Mouse (Mus musculus): ENCODE measurements around the gene Hnrnpa2b1.
"Not testable (repeated sequence)": the region's sequence is repeated elsewhere in the genome, so short reads cannot be mapped to it uniquely, and the experiment has no call there.

Hnrnpa2b1 gene

GRCm38 (mm10) chr6:51469715-51470310, at the start of gene Hnrnpa2b1:
TSS of gene Hnrnpa2b1 (minus strand) at chr6:51469894.
- DNase-seq (ENCODE audit: low spot score in 2 of 2) = peak; percentile 97 to 99

- DNase-seq (ENCODE audit: low spot score in 2 of 2) = no peak
Measured at GRCm38 (mm10) chr6:51514860-51515259, 45.2 kb upstream of the Hnrnpa2b1 start.

GRCm38 (mm10) chr6:51513745-51514144, 44.1 kb upstream of the Hnrnpa2b1 start:
- no peak for DNase-seq (ENCODE audit: low spot score in 2 of 2)

- peak in 1 of 2 experiments; percentile 42 for DNase-seq (ENCODE audit: low spot score in 2 of 2)
Measured at GRCm38 (mm10) chr6:51510946-51511345, 41.3 kb upstream of the Hnrnpa2b1 start.

- peak; percentile 24 to 54 for DNase-seq (ENCODE audit: low spot score in 2 of 2)
Measured at GRCm38 (mm10) chr6:51510094-51510493, 40.4 kb upstream of the Hnrnpa2b1 start.

- peak; percentile 51 to 75 for DNase-seq (ENCODE audit: low spot score in 2 of 2)
Measured at GRCm38 (mm10) chr6:51508750-51509648, 39.3 kb upstream of the Hnrnpa2b1 start.

- no peak for DNase-seq (ENCODE audit: low spot score in 2 of 2)
Measured at GRCm38 (mm10) chr6:51507556-51507955, 37.9 kb upstream of the Hnrnpa2b1 start.

GRCm38 (mm10) chr6:51505671-51506070, 36.0 kb upstream of the Hnrnpa2b1 start:
- no peak for DNase-seq (ENCODE audit: low spot score in 2 of 2)

GRCm38 (mm10) chr6:51497321-51498111, 27.8 kb upstream of the Hnrnpa2b1 start:
- DNase-seq (ENCODE audit: low spot score in 2 of 2) = no peak

GRCm38 (mm10) chr6:51489787-51490186, 20.1 kb upstream of the Hnrnpa2b1 start:
- peak; percentile 66 to 80 for DNase-seq (ENCODE audit: low spot score in 2 of 2)

GRCm38 (mm10) chr6:51486731-51487130, 17.0 kb upstream of the Hnrnpa2b1 start:
- no peak for DNase-seq (ENCODE audit: low spot score in 2 of 2)

- no peak for DNase-seq (ENCODE audit: low spot score in 2 of 2)
Measured at GRCm38 (mm10) chr6:51486076-51486710, 16.5 kb upstream of the Hnrnpa2b1 start.

GRCm38 (mm10) chr6:51485646-51486045, 16.0 kb upstream of the Hnrnpa2b1 start:
- DNase-seq (ENCODE audit: low spot score in 2 of 2) = no peak

GRCm38 (mm10) chr6:51484556-51484955, 14.9 kb upstream of the Hnrnpa2b1 start:
- DNase-seq (ENCODE audit: low spot score in 2 of 2) = not testable (repeated sequence)

- no peak for DNase-seq (ENCODE audit: low spot score in 2 of 2)
Measured at GRCm38 (mm10) chr6:51483861-51484260, 14.2 kb upstream of the Hnrnpa2b1 start.

GRCm38 (mm10) chr6:51481548-51481947, 11.9 kb upstream of the Hnrnpa2b1 start:
- no peak for DNase-seq (ENCODE audit: low spot score in 2 of 2)

- DNase-seq (ENCODE audit: low spot score in 2 of 2) = no peak
Measured at GRCm38 (mm10) chr6:51479136-51479731, 9.5 kb upstream of the Hnrnpa2b1 start.

- DNase-seq (ENCODE audit: low spot score in 2 of 2) = no peak
Measured at GRCm38 (mm10) chr6:51472213-51472612, 2.5 kb upstream of the Hnrnpa2b1 start.

GRCm38 (mm10) chr6:51471782-51472181, 2.1 kb upstream of the Hnrnpa2b1 start:
- no peak for DNase-seq (ENCODE audit: low spot score in 2 of 2)

- DNase-seq (ENCODE audit: low spot score in 2 of 2) = no peak
Measured at GRCm38 (mm10) chr6:51471179-51471505, 1.4 kb upstream of the Hnrnpa2b1 start.

Data from heart, adult 9 months (tissue).